In genomic region chr14:8186278-8187045, GRCm38 (mm10) we compare ENCODE assay signal across 9 mouse cellular contexts. TPM values are rescaled to one million over a fixed set of nuclear protein-coding genes. Genes with fewer than 3 reads are reported as not detected.
DNase-seq lines count a peak whose midpoint lies in the region; ATAC-seq lines count a peak whose summit lies in the region.
"Had no signal": no experiment of that assay in that cellular context is flagged by ENCODE, and none has a peak within 500 bp of the region (broad histone marks: within the 10 kb centered on the region; RNA-seq: fewer than 3 reads in every experiment).

No protein-coding gene starts in this region.

- ATAC-seq in kidney, embryonic 14.5 days (ENCODE audit: low FRiP score, low TSS enrichment), result no peak
- no peak for ATAC-seq in neural tube, embryonic 15.5 days (ENCODE audit: low FRiP score)

- no peak overlapping the region for H3K4me3 ChIP-seq in kidney, embryonic 14.5 days (ENCODE audit: low read length)
- H3K4me3 ChIP-seq in neural tube, embryonic 15.5 days (replicated peaks), result no peak overlapping the region
- no peak overlapping the region for H3K4me3 ChIP-seq in midbrain, embryonic 10.5 days

- H3K36me3 ChIP-seq in kidney, embryonic 14.5 days (ENCODE audit: control insufficient read depth, insufficient read depth, low read length), result no peaks in the 10 kb centered on the region
- H3K36me3 ChIP-seq in neural tube, embryonic 15.5 days, result no peaks in the 10 kb centered on the region
- no peaks in the 10 kb centered on the region for H3K36me3 ChIP-seq in midbrain, embryonic 10.5 days

- WGBS in kidney, embryonic 14.5 days, result 90% methylated on average over 6 of the region's 6 CpGs
- 87% methylated on average over 6 of the region's 6 CpGs for WGBS in neural tube, embryonic 15.5 days
- 90% methylated on average over 6 of the region's 6 CpGs for WGBS in midbrain, embryonic 10.5 days

- intact Hi-C loops in left cerebral cortex, postnatal 10 days (cut with DNase I), result no loop called here

- peak; percentile 27 for DNase-seq in kidney, adult 18-20 months
- peak; percentile 26 for DNase-seq in adipocyte (ENCODE audit: low spot score)
- peak; percentile 21 for DNase-seq in fibroblast of lung, adult 2 months (ENCODE audit: low read depth)
- DNase-seq in left cerebral cortex, postnatal 10 days (ENCODE audit: extremely low spot score in 1 of 2, low spot score in 2 of 2), result peak; percentile 49 to 78
- DNase-seq in midbrain, embryonic 10.5 days (ENCODE audit: low spot score), result no peak
- DNase-seq in gastrocnemius, postnatal 10 days, result no peak
- DNase-seq: heart, postnatal 36 days had no signal

- H3K4me1 ChIP-seq in kidney, embryonic 14.5 days (ENCODE audit: control insufficient read depth, insufficient read depth, low read length), result no peaks in the 10 kb centered on the region
- no peaks in the 10 kb centered on the region for H3K4me1 ChIP-seq in neural tube, embryonic 15.5 days
- H3K4me1 ChIP-seq in midbrain, embryonic 10.5 days, result no peaks in the 10 kb centered on the region

- no peaks in the 10 kb centered on the region for H3K27me3 ChIP-seq in kidney, embryonic 14.5 days (ENCODE audit: control insufficient read depth, insufficient read depth, low read length)
- H3K27me3 ChIP-seq in neural tube, embryonic 15.5 days (replicated peaks), result no peaks in the 10 kb centered on the region
- H3K27me3 ChIP-seq in midbrain, embryonic 10.5 days (ENCODE audit: low read depth, poor library complexity, severe bottlenecking), result no peaks in the 10 kb centered on the region

- H3K27ac ChIP-seq in kidney, embryonic 14.5 days (ENCODE audit: low read depth, low read length), result no peak overlapping the region
- H3K27ac ChIP-seq in neural tube, embryonic 15.5 days (replicated peaks), result no peak overlapping the region
- no peak overlapping the region for H3K27ac ChIP-seq in midbrain, embryonic 10.5 days (replicated peaks)

- H3K9ac ChIP-seq in kidney, embryonic 14.5 days (ENCODE audit: low read depth, low read length), result no peak overlapping the region
- no peak overlapping the region for H3K9ac ChIP-seq in neural tube, embryonic 15.5 days (replicated peaks)

- no peak overlapping the region for H3K4me2 ChIP-seq in kidney, embryonic 14.5 days (replicated peaks; ENCODE audit: low read depth, low read length)
- H3K4me2 ChIP-seq in neural tube, embryonic 15.5 days, result no peak overlapping the region

- H3K9me3 ChIP-seq in kidney, embryonic 14.5 days (ENCODE audit: control insufficient read depth, low read length), result no peaks in the 10 kb centered on the region
- no peaks in the 10 kb centered on the region for H3K9me3 ChIP-seq in neural tube, embryonic 15.5 days (replicated peaks)
- no peaks in the 10 kb centered on the region; the same call in 1 of the 2 replicates for H3K9me3 ChIP-seq in midbrain, embryonic 10.5 days (replicated peaks)

RNA-seq across cellular contexts. Expression of gene Pdhb, which starts 13.6 kb away (rescaled TPM):
- 231 and 247 TPM in 2 replicates for polyA plus RNA-seq in kidney, embryonic 14.5 days (2014; fragmentation: Nextera tagmentation; extraction: Ambion mirVana)
- total RNA-seq in left cerebral cortex, postnatal 10 days (2021), result 100 to 1,000 TPM; 172 to 184 TPM
- polyA plus RNA-seq in neural tube, embryonic 15.5 days (2015; fragmentation: Nextera tagmentation; extraction: Ambion mirVana), result 296 and 297 TPM in 2 replicates
- polyA plus RNA-seq in midbrain, embryonic 10.5 days (2016; fragmentation: Nextera tagmentation; extraction: Ambion mirVana), result 214 and 225 TPM in 2 replicates
- total RNA-seq in gastrocnemius, postnatal 10 days (2021), result 100 to 1,000 TPM; 310 to 359 TPM

RNA-seq across cellular contexts. Expression of gene Kctd6, which starts 27.5 kb away (rescaled TPM):
- polyA plus RNA-seq in kidney, embryonic 14.5 days (2014; fragmentation: Nextera tagmentation; extraction: Ambion mirVana), result 9.1 and 10.4 TPM in 2 replicates
- 10 to 100 TPM; 27.9 to 30.0 TPM for total RNA-seq in left cerebral cortex, postnatal 10 days (2021)
- polyA plus RNA-seq in neural tube, embryonic 15.5 days (2015; fragmentation: Nextera tagmentation; extraction: Ambion mirVana), result 15.1 and 22.5 TPM in 2 replicates
- 2.4 and 2.6 TPM in 2 replicates for polyA plus RNA-seq in midbrain, embryonic 10.5 days (2016; fragmentation: Nextera tagmentation; extraction: Ambion mirVana)
- 1 to 10 TPM; 8.8 to 9.3 TPM for total RNA-seq in gastrocnemius, postnatal 10 days (2021)

Comparison
In these comparisons a context has a peak if more than half of its experiments do, and no peak if none do; other contexts are left out.
1. DNase-seq: peak in kidney, adult 18-20 months (single experiment), adipocyte (single experiment), fibroblast of lung, adult 2 months (single experiment) and left cerebral cortex, postnatal 10 days (2 of 2); none in midbrain, embryonic 10.5 days (single experiment) and gastrocnemius, postnatal 10 days (single experiment).